Mouse (Mus musculus): ENCODE data around the gene Pex6.

- TF ChIP-seq TAL1 (IDR thresholded peaks at IDR 0.05; ENCODE audit: low read length): no peak
- no peak for TF ChIP-seq GATA1 (IDR thresholded peaks at IDR 0.05; ENCODE audit: low read length)
Observed at GRCm38 (mm10) chr17:46710959-46711597, at the start of gene Pex6.

Data from erythroblast, embryonic 14.5 days (primary cell).